Mouse (Mus musculus) MEL (cell line): ENCODE data around the gene 1810013L24Rik. TPM values are rescaled to one million over a fixed set of nuclear protein-coding genes. Genes with fewer than 3 reads are reported as not detected.

Experiments
- DNase-seq: peaks from one replicate; pipeline ENCODE4 v3.0.0; 2011; ENCODE audit warnings: low read depth, low spot score
- H3K27ac ChIP-seq: 2 replicates; pipeline ENCODE4 v1.5.1; 2012; ENCODE audit warnings: low read depth, mild to moderate bottlenecking, control low read depth, low read length, moderate library complexity; ENCODE audit not compliant: control insufficient read depth
- H3K27me3 ChIP-seq, 2 experiments: fragments of 150-350 bp in 1 of 2; sonication (generic) in 1 of 2; 2 replicates each; pipeline ENCODE4 v1.6.1; 2012; ENCODE audit warnings: low read length in 2 of 2, mild to moderate bottlenecking in 2 of 2, improper control_type of control experiment in 1 of 2, moderate library complexity in 1 of 2; ENCODE audit not compliant: insufficient read depth in 2 of 2, control insufficient read depth in 1 of 2
- H3K36me3 ChIP-seq, 2 experiments: 2 replicates each; pipeline ENCODE4 v1.6.1; 2012 to 2014; ENCODE audit warnings: low read length in 2 of 2, improper control_type of control experiment in 1 of 2, inconsistent platforms in 1 of 2, mild to moderate bottlenecking in 1 of 2; ENCODE audit not compliant: insufficient read depth in 2 of 2, control insufficient read depth in 1 of 2
- H3K4me1 ChIP-seq, 2 experiments: fragments of 150-350 bp in 1 of 2; sonication (generic) in 1 of 2; 2 replicates each; pipeline ENCODE4 v1.6.1; 2012; ENCODE audit warnings: low read length in 2 of 2, improper control_type of control experiment in 1 of 2, mild to moderate bottlenecking in 1 of 2; ENCODE audit not compliant: insufficient read depth in 2 of 2, control insufficient read depth in 1 of 2
- H3K4me3 ChIP-seq, 2 experiments: fragments of 150-350 bp in 1 of 2; sonication (generic) in 1 of 2; 2 replicates each; pipeline ENCODE4 v1.5.1; 2012; ENCODE audit warnings: low read depth in 2 of 2, low read length in 2 of 2, mild to moderate bottlenecking in 2 of 2, moderate library complexity in 2 of 2, control low read depth in 1 of 2, improper control_type of control experiment in 1 of 2; ENCODE audit not compliant: control insufficient read depth in 1 of 2, insufficient read depth in 1 of 2
- H3K79me2 ChIP-seq: 2 replicates; pipeline ENCODE4 v1.6.1; 2012; ENCODE audit warnings: mild to moderate bottlenecking, low read length, moderate library complexity; ENCODE audit not compliant: control insufficient read depth, poor library complexity, insufficient read depth
- H3K9ac ChIP-seq: 2 replicates; pipeline ENCODE4 v1.6.1; 2012; ENCODE audit warnings: low read depth, mild to moderate bottlenecking, control low read depth, low read length, moderate library complexity; ENCODE audit not compliant: control insufficient read depth, poor library complexity, severe bottlenecking
- H3K9me3 ChIP-seq: fragments of 150-350 bp; sonication (generic); replicated peaks from 2 replicates; pipeline ENCODE4 v1.6.1; 2012; ENCODE audit warnings: mild to moderate bottlenecking, low read length, improper control_type of control experiment, moderate library complexity; ENCODE audit not compliant: insufficient read depth
- BHLHE40 ChIP-seq: IDR thresholded peaks from 2 replicates; pipeline ENCODE4 v1.6.1; 2012; ENCODE audit warnings: low read depth, mild to moderate bottlenecking, inconsistent platforms, low read length, improper control_type of control experiment, borderline replicate concordance
- CHD1 ChIP-seq: IDR thresholded peaks from 2 replicates; pipeline ENCODE4 v1.6.1; 2012; ENCODE audit warnings: low read depth, mild to moderate bottlenecking, inconsistent platforms, low read length, improper control_type of control experiment
- CTCF ChIP-seq, 3 experiments: IDR thresholded peaks in 2 of 3; conservative IDR thresholded peaks in 1 of 3; 2 replicates each; pipeline ENCODE4 v1.5.1; 2011 to 2012; ENCODE audit warnings: low read length in 3 of 3, low read depth in 2 of 3, mild to moderate bottlenecking in 2 of 3, improper control_type of control experiment in 1 of 3, inconsistent platforms in 1 of 3, mixed read lengths in 1 of 3, moderate library complexity in 1 of 3; ENCODE audit not compliant: control insufficient read depth in 1 of 3, insufficient read depth in 1 of 3, poor library complexity in 1 of 3, severe bottlenecking in 1 of 3
- ELF1 ChIP-seq: IDR thresholded peaks from 2 replicates; pipeline ENCODE4 v1.6.1; 2014; ENCODE audit warnings: low read depth, mild to moderate bottlenecking, inconsistent platforms, low read length, improper control_type of control experiment, moderate library complexity
- ETS1 ChIP-seq: IDR thresholded peaks from 2 replicates; pipeline ENCODE4 v1.6.1; 2012; ENCODE audit warnings: low read depth, mild to moderate bottlenecking, inconsistent platforms, low read length, improper control_type of control experiment, moderate library complexity
- GABPA ChIP-seq: IDR thresholded peaks from 2 replicates; pipeline ENCODE4 v1.6.1; 2012; ENCODE audit warnings: low read depth, mild to moderate bottlenecking, inconsistent platforms, low read length, improper control_type of control experiment, moderate library complexity
- GATA1 ChIP-seq: IDR thresholded peaks from 2 replicates; pipeline ENCODE4 v1.6.1; 2011; ENCODE audit warnings: low read depth, low read length, improper control_type of control experiment
- JUND ChIP-seq: IDR thresholded peaks from 2 replicates; pipeline ENCODE4 v1.6.1; 2011; ENCODE audit warnings: low read depth, mild to moderate bottlenecking, improper control_type of control experiment, low read length
- MAFK ChIP-seq: IDR thresholded peaks from 2 replicates; pipeline ENCODE4 v1.6.1; 2011; ENCODE audit warnings: low read depth, mild to moderate bottlenecking, low read length, improper control_type of control experiment, borderline replicate concordance
- MAX ChIP-seq: IDR thresholded peaks from 2 replicates; pipeline ENCODE4 v1.6.1; 2011; ENCODE audit warnings: low read length, improper control_type of control experiment
- MAZ ChIP-seq: IDR thresholded peaks from 2 replicates; pipeline ENCODE4 v1.6.1; 2012; ENCODE audit warnings: low read depth, mild to moderate bottlenecking, inconsistent platforms, low read length, improper control_type of control experiment
- MXI1 ChIP-seq: IDR thresholded peaks from 2 replicates; pipeline ENCODE4 v1.6.1; 2011; ENCODE audit warnings: mild to moderate bottlenecking, low read depth, low read length, improper control_type of control experiment
- MYC ChIP-seq: IDR thresholded peaks from 2 replicates; pipeline ENCODE4 v1.6.1; 2011; ENCODE audit warnings: low read depth, mild to moderate bottlenecking, low read length, improper control_type of control experiment, moderate library complexity
- NELFE ChIP-seq: IDR thresholded peaks from 2 replicates; pipeline ENCODE4 v1.6.1; 2011; ENCODE audit warnings: low read depth, low read length, improper control_type of control experiment
- NRF1 ChIP-seq: IDR thresholded peaks from 2 replicates; pipeline ENCODE4 v1.6.1; 2014; ENCODE audit warnings: low read depth, mild to moderate bottlenecking, inconsistent platforms, low read length, improper control_type of control experiment, moderate library complexity; ENCODE audit not compliant: poor library complexity, insufficient read depth, severe bottlenecking
- POLR2A ChIP-seq, 2 experiments: IDR thresholded peaks; 2 replicates each; pipeline ENCODE4 v1.6.1; 2011 to 2012; ENCODE audit warnings: low read length in 2 of 2, mild to moderate bottlenecking in 2 of 2, control low read depth in 1 of 2, improper control_type of control experiment in 1 of 2, low read depth in 1 of 2, moderate library complexity in 1 of 2; ENCODE audit not compliant: control insufficient read depth in 1 of 2, insufficient read depth in 1 of 2, poor library complexity in 1 of 2
- POLR2AphosphoS5 ChIP-seq: IDR thresholded peaks from 2 replicates; pipeline ENCODE4 v1.6.1; 2012; ENCODE audit warnings: low read depth, borderline replicate concordance, mild to moderate bottlenecking, inconsistent platforms, low read length, moderate library complexity, mixed read lengths
- RCOR1 ChIP-seq: IDR thresholded peaks from 2 replicates; pipeline ENCODE4 v1.6.1; 2012; ENCODE audit warnings: low read depth, mild to moderate bottlenecking, inconsistent platforms, low read length, improper control_type of control experiment
- SMC3 ChIP-seq: IDR thresholded peaks from 2 replicates; pipeline ENCODE4 v1.6.1; 2011; ENCODE audit warnings: low read depth, low read length, improper control_type of control experiment
- TAL1 ChIP-seq: IDR thresholded peaks from 2 replicates; pipeline ENCODE4 v1.6.1; 2012; ENCODE audit warnings: mild to moderate bottlenecking, inconsistent platforms, low read length, moderate library complexity, mixed read lengths
- TBP ChIP-seq: IDR thresholded peaks from 2 replicates; pipeline ENCODE4 v1.8.0; 2011; ENCODE audit warnings: low read depth, low read length, improper control_type of control experiment
- TCF12 ChIP-seq: IDR thresholded peaks from 2 replicates; pipeline ENCODE4 v1.6.1; 2014; ENCODE audit warnings: low read depth, mild to moderate bottlenecking, inconsistent platforms, low read length, improper control_type of control experiment, moderate library complexity
- UBTF ChIP-seq: IDR thresholded peaks from 2 replicates; pipeline ENCODE4 v1.6.1; 2012; ENCODE audit warnings: low read depth, mild to moderate bottlenecking, inconsistent platforms, low read length, improper control_type of control experiment, moderate library complexity, borderline replicate concordance; ENCODE audit not compliant: insufficient read depth
- USF2 ChIP-seq, 2 experiments: IDR thresholded peaks; 2 replicates each; pipeline ENCODE4 v1.6.1; 2011 to 2012; ENCODE audit warnings: improper control_type of control experiment in 2 of 2, low read length in 2 of 2, borderline replicate concordance in 1 of 2, inconsistent platforms in 1 of 2, low read depth in 1 of 2, mild to moderate bottlenecking in 1 of 2; ENCODE audit not compliant: insufficient read depth in 1 of 2
- ZC3H11A ChIP-seq: IDR thresholded peaks from 2 replicates; pipeline ENCODE4 v1.6.1; 2012; ENCODE audit warnings: low read depth, mild to moderate bottlenecking, inconsistent platforms, low read length, improper control_type of control experiment
- ZKSCAN1 ChIP-seq: IDR thresholded peaks from 2 replicates; pipeline ENCODE4 v1.6.1; 2012; ENCODE audit warnings: low read depth, mild to moderate bottlenecking, inconsistent platforms, low read length, improper control_type of control experiment, moderate library complexity
- ZMIZ1 ChIP-seq: IDR thresholded peaks from 2 replicates; pipeline ENCODE4 v1.6.1; 2012; ENCODE audit warnings: low read depth, mild to moderate bottlenecking, inconsistent platforms, low read length, improper control_type of control experiment, moderate library complexity
- polyA plus RNA-seq, 2 experiments: library from polyadenylated mRNA; stranded (reverse) in 1 of 2; unstranded in 1 of 2; fragments of >175 nt in 1 of 2; fragments of >200 nt in 1 of 2; gene quantifications; 2 replicates each; pipeline versions ENCODE4 v1.2.1 to v1.2.4; 2012; ENCODE audit warnings: low replicate concordance in 2 of 2, low read depth in 1 of 2; ENCODE audit not compliant: insufficient read length in 2 of 2, insufficient read depth in 1 of 2, missing spikeins in 1 of 2
- total RNA-seq: library from RNA; depleted of rRNA; stranded (reverse); fragments of 300-350 nt; gene quantifications from 2 replicates; pipeline ENCODE4 v1.2.3, GENCODE M21; 2012

Gene 1810013L24Rik
- total and polyA plus RNA-seq, 3 experiments = 27.6 to 154 (median 29.9) TPM

DNA sequence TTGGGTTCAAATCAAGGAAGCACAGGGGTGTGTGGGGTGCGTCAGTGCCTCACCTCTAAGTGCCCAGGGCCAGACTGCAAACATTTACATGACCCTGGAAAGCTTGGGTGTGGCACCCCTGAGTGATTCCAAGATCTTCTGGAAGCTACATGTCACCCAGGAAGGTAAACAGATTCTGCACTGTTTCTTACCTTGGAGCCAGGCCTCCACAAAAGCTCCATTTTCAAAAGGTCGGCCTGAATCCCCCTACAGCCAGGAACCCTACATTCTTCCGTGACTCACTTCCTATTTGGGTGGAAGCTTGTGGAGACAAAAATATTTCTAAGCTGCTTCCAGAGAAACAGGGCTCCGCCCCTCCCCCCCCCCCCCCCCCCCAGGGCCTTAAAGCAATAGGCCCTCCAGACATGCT lies 34.3 kb downstream of the 1810013L24Rik start:
- Histone ChIP-seq H3K79me2 (no peaks in the 10 kb centered on the region), H3K9me3 (no peaks in the 10 kb centered on the region), H3K27ac (no peak overlapping the region), H3K9ac (no peak overlapping the region), H3K27me3 (no peaks in the 10 kb centered on the region), H3K4me1 (peaks cover 0 to 4% of the 10 kb centered on the region in 2 experiments; a peak in 1 of 4 replicates), H3K4me3 (no peak overlapping the region), H3K36me3 (peaks cover 0 to 8% of the 10 kb centered on the region in 2 experiments; a peak in 2 of 4 replicates)
- TF ChIP-seq CTCF (IDR thresholded peaks at IDR 0.05 in 2 of 3, conservative IDR thresholded peaks at IDR 0.05 in 1 of 3; ENCODE audit: control insufficient read depth in 1 of 3, insufficient read depth in 1 of 3, low read depth in 2 of 3, low read length in 3 of 3, poor library complexity in 1 of 3, severe bottlenecking in 1 of 3) (no peak), ZKSCAN1 (no peak), USF2 (IDR thresholded peaks at IDR 0.05; ENCODE audit: borderline replicate concordance in 1 of 2, insufficient read depth in 1 of 2, low read depth in 1 of 2, low read length in 2 of 2) (no peak), CHD1 (no peak), RCOR1 (no peak), JUND (no peak), ELF1 (no peak), MAFK (no peak), MYC (no peak), ZMIZ1 (no peak), MXI1 (no peak), BHLHE40 (no peak), UBTF (no peak), ZC3H11A (no peak), TCF12 (no peak), MAZ (no peak), NRF1 (no peak), NELFE (no peak), GATA1 (no peak)
- DNase-seq = no peak

DNA sequence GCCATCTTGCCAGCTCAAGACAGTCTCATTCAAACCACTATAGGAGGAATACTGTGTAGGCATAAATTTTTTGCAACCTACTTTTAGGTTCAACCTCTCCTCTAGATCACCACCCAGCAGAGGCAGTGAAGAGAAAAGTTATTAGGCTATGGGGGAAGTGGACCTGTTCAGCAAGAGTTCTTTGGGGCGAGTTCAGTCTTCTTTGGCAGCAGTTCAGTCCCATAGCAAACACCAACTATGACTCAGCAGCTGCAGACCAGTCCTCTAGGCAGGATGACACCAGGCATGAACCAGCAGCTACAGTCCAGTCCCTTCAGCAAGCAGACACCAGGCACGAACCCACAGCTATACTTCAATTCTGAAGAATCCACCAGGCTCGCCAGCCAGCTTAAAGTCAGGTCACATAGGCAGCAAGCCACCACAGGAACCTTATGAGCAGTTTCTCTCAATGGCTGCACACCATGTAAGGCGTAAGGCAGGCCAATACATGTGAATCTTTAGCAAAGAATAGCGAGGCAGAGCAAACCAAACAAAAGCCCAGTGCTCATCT lies 37.6 kb downstream of the 1810013L24Rik start:
- Histone ChIP-seq H3K27me3 (no peaks in the 10 kb centered on the region), H3K9me3 (no peaks in the 10 kb centered on the region), H3K4me1 (no peaks in the 10 kb centered on the region), H3K27ac (no peak overlapping the region), H3K9ac (no peak overlapping the region), H3K36me3 (no peaks in the 10 kb centered on the region), H3K4me3 (no peak overlapping the region), H3K79me2 (no peaks in the 10 kb centered on the region)
- no peak for DNase-seq
- TF ChIP-seq POLR2AphosphoS5 (no peak), MAX (no peak), POLR2A (IDR thresholded peaks at IDR 0.05; ENCODE audit: control insufficient read depth in 1 of 2, insufficient read depth in 1 of 2, low read depth in 1 of 2, low read length in 2 of 2, poor library complexity in 1 of 2) (no peak), TAL1 (no peak), GABPA (no peak), NELFE (no peak), SMC3 (no peak), ETS1 (no peak), TBP (no peak), CTCF (IDR thresholded peaks at IDR 0.05 in 2 of 3, conservative IDR thresholded peaks at IDR 0.05 in 1 of 3; ENCODE audit: control insufficient read depth in 1 of 3, insufficient read depth in 1 of 3, low read depth in 2 of 3, low read length in 3 of 3, poor library complexity in 1 of 3, severe bottlenecking in 1 of 3) (no peak)
